Mouse (Mus musculus): Measurements from ENCODE around the gene Dnm1l.

DNA sequence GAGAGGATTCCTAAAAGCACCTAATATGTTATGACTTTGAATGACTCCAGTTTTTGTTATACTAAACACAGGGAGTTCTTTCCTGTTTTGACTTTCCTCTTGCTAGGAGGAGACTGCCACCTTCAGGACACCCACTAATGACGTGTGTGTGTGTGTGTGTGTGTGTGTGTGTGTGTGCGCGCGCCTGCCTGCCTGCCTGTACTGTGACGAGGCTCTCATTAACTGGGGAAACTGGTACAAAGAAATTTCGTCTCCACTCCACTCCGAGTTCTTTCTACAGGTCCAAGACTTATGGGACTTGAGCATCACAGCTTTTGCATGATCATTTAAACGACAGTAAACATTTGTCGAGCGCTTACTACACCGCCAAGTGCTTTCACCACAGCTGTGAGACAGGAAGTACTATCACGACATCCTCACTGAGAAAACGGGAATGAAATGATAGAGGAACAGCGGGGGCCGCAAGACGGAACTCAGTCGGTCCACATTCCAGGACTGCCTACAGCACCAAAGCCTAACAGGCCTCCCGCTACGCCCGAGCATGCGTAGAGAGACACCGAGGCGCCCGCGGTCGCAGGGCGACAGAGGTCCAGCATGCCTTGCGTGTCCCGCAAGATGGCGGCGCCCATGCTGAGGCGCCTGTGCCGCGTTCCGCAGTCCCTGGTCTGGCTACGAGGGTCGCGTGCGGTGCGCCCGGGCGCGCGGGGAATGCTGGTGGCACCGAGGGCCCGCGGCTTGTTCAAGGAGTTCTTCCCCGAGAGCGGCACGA lies 56.2 kb downstream of the Dnm1l start, which contains the start of gene Yars2:
- peak; percentile 92; the same call in 1 of the 2 replicates for TF ChIP-seq POLR2A (IDR thresholded peaks at IDR 0.05; ENCODE audit: borderline replicate concordance, control insufficient read depth, low read depth, low read length)
- TF ChIP-seq CTCF (IDR thresholded peaks at IDR 0.05; ENCODE audit: control insufficient read depth, insufficient read depth, low read length) = peak; percentile 28; the same call in 1 of the 2 replicates
